Mouse (Mus musculus) forebrain, postnatal 0 days (tissue): ENCODE measurements around the gene Synrg. TPM values are rescaled to one million over a fixed set of nuclear protein-coding genes. Genes with fewer than 3 reads are reported as not detected.

Experiments
- ATAC-seq: fragments of 200-750 bp; cut with Nextera tagmentation; 2 replicates; pipeline ENCODE4 v1.8.0; 2017; ENCODE audit warnings: mild to moderate bottlenecking, moderate library complexity
- DNase-seq: peaks from one replicate; pipeline ENCODE4 v3.0.0-alpha.2; 2015
- H3K27ac ChIP-seq: fragments of 300-500 bp; sonication (generic); 2 replicates; pipeline ENCODE4 v1.5.1; 2014; ENCODE audit warnings: low read depth, mild to moderate bottlenecking, antibody characterized with exemption, low read length, moderate library complexity, mixed read lengths
- H3K27me3 ChIP-seq: fragments of 300-500 bp; sonication (generic); 2 replicates; pipeline ENCODE4 v1.6.1; 2014; ENCODE audit warnings: mild to moderate bottlenecking, low read length, mixed read lengths; ENCODE audit not compliant: insufficient read depth
- H3K36me3 ChIP-seq: fragments of 300-500 bp; sonication (generic); 2 replicates; pipeline ENCODE4 v1.6.1; 2014; ENCODE audit warnings: mild to moderate bottlenecking, moderate library complexity; ENCODE audit not compliant: insufficient read depth
- H3K4me1 ChIP-seq: fragments of 300-500 bp; sonication (generic); 2 replicates; pipeline ENCODE4 v1.6.1; 2014; ENCODE audit warnings: antibody characterized with exemption; ENCODE audit not compliant: insufficient read depth
- H3K4me2 ChIP-seq: fragments of 300-500 bp; sonication (generic); 2 replicates; pipeline ENCODE4 v1.6.1; 2014; ENCODE audit warnings: low read depth, mild to moderate bottlenecking, moderate library complexity
- H3K4me3 ChIP-seq: fragments of 300-500 bp; sonication (generic); 2 replicates; pipeline ENCODE4 v1.5.1; 2014; ENCODE audit warnings: low read depth, low read length, mixed read lengths
- H3K9ac ChIP-seq: fragments of 300-500 bp; sonication (generic); 2 replicates; pipeline ENCODE4 v1.6.1; 2014; ENCODE audit warnings: mild to moderate bottlenecking
- H3K9me3 ChIP-seq: fragments of 300-500 bp; sonication (generic); 2 replicates; pipeline ENCODE4 v1.6.1; 2016; ENCODE audit warnings: low read length
- CTCF ChIP-seq: sonication (generic); IDR thresholded peaks from 2 replicates; pipeline ENCODE4 v1.5.1; 2016; ENCODE audit warnings: antibody characterized with exemption, control low read depth, low read depth
- WGBS: fragments of 180-500 bp; shearing (Covaris S2); extraction: QIAGEN DNeasy Blood & Tissue Kit; methylation state at CpG from one replicate; pipeline ENCODE4 v1.1.7; 2014; 5-methylcytosine and 5-hydroxymethylcytosine counted together
- polyA plus RNA-seq: library from polyadenylated mRNA; unstranded; fragments of >200 nt; fragmentation: Nextera tagmentation; extraction: Ambion mirVana; gene quantifications from 2 replicates; pipeline ENCODE4 v1.2.1, GENCODE M21; 2015
- total RNA-seq: library from RNA; depleted of rRNA; stranded (reverse); fragments of >200 nt; gene quantifications from 2 replicates; pipeline ENCODE4 v1.2.3, GENCODE M21; 2014; rRNA removed

The Synrg gene
- total and polyA plus RNA-seq, 2 experiments from 2014 or later = 18.6 to 52.1 TPM

DNA sequence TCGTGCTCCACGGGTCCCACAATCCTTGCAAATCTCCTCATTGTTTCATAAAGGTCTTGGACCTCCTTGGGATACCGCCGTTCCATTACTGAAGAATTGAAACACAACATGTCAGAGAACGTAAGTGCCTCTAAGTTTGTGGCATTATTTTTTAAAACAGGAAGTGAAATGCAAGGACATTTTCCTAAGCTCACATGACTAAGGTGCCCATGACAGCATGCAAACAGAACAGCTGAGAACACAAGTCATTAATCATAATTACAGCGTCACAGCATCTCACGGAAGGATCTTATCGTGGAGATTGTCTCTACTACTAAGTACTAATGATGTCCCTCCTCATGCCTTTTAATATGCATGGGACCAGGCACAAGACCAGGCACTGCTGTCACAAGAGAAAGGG is 126.3 kb downstream of the Synrg start:
- no peak for DNase-seq
- no peak for ATAC-seq
- Histone ChIP-seq H3K4me2 (no peak overlapping the region), H3K9ac (no peak overlapping the region), H3K27ac (no peak overlapping the region), H3K9me3 (no peaks in the 10 kb centered on the region), H3K36me3 (peaks cover 31% of the 10 kb centered on the region), H3K27me3 (no peaks in the 10 kb centered on the region), H3K4me1 (no peaks in the 10 kb centered on the region), H3K4me3 (no peak overlapping the region)
- 88% methylated on average over 8 of the region's 8 CpGs for WGBS
- no peak for TF ChIP-seq CTCF

Other genes starting within 250 kb of the Synrg start
- gene Wfdc21, start 217.5 kb upstream of the Synrg start, total RNA-seq = not detected in 2 replicates
- gene Wfdc21, start 217.5 kb upstream of the Synrg start, polyA plus RNA-seq = 0.89 TPM in 1 of 2 replicates, not detected in the other
- gene Heatr6, start 210.7 kb upstream of the Synrg start, total RNA-seq = 27.6 and 29.5 TPM in 2 replicates
- gene Heatr6, start 210.7 kb upstream of the Synrg start, polyA plus RNA-seq = 14.0 and 22.2 TPM in 2 replicates
- gene Hnf1b, start 114.4 kb upstream of the Synrg start, total RNA-seq = 0.08 TPM in 1 of 2 replicates, not detected in the other
- 0.15 and 0.27 TPM in 2 replicates for gene Hnf1b, start 114.4 kb upstream of the Synrg start, polyA plus RNA-seq
- gene Ddx52, start 22.4 kb upstream of the Synrg start, total RNA-seq = 25.1 and 30.3 TPM in 2 replicates
- gene Ddx52, start 22.4 kb upstream of the Synrg start, polyA plus RNA-seq = 18.4 and 19.3 TPM in 2 replicates
- gene Dusp14, start 104.8 kb downstream of the Synrg start, total RNA-seq = 15.1 and 15.4 TPM in 2 replicates
- gene Dusp14, start 104.8 kb downstream of the Synrg start, polyA plus RNA-seq = 19.4 and 21.6 TPM in 2 replicates
- 24.8 and 26.1 TPM in 2 replicates for gene Tada2a, start 165.2 kb downstream of the Synrg start, total RNA-seq
- gene Tada2a, start 165.2 kb downstream of the Synrg start, polyA plus RNA-seq = 29.0 and 30.1 TPM in 2 replicates
- 162 and 200 TPM in 2 replicates for gene Acaca, start 165.2 kb downstream of the Synrg start, total RNA-seq
- 14.7 and 16.5 TPM in 2 replicates for gene Acaca, start 165.2 kb downstream of the Synrg start, polyA plus RNA-seq
- gene Gm11437, start 203.0 kb downstream of the Synrg start, total RNA-seq = not detected in 2 replicates
- gene Gm11437, start 203.0 kb downstream of the Synrg start, polyA plus RNA-seq = not detected in 2 replicates